20 mouse cellular contexts compared by ENCODE assay signal in genomic region chr6:81230747-81231146, GRCm38 (mm10).
DNase-seq lines count a peak whose midpoint lies in the region; ATAC-seq lines count a peak whose summit lies in the region.
"Had no signal": no experiment of that assay in that cellular context is flagged by ENCODE, and none has a peak within 500 bp of the region (broad histone marks: within the 10 kb centered on the region; RNA-seq: fewer than 3 reads in every experiment).

No protein-coding gene starts in this region.

- DNase-seq in cerebellum, postnatal 36 days = no peak
- peak; percentile 13 for DNase-seq in heart, adult 18-20 months
- DNase-seq in heart, postnatal 4 days = no peak
- DNase-seq in retina, postnatal 1 day = peak; percentile 1
- DNase-seq in retina, embryonic 14.5 days (ENCODE audit: low spot score) = no peak
- DNase-seq in right cerebral cortex, adult 18-20 months = no peak
- no peak for DNase-seq in MN1 (ENCODE audit: low spot score)
- DNase-seq: adrenal gland, postnatal 10 days; cerebellum, adult 11 months; gastrocnemius, adult 2 months; heart, postnatal 14 days; kidney, adult 18-20 months; kidney, postnatal 4 days; thymus, adult 2 months; thymus, postnatal 36 days had no signal

- ATAC-seq in cerebellum, adult (ENCODE audit: insufficient number of reproducible peaks, low FRiP score, low TSS enrichment) = peak; percentile 70; the same call in 1 of the 2 replicates
- ATAC-seq: forebrain, embryonic 16.5 days; hindbrain, embryonic 16.5 days; midbrain, embryonic 16.5 days; Patski had no signal

Comparison
In these comparisons a context has a peak if more than half of its experiments do, and no peak if none do; other contexts are left out.
1. DNase-seq: peak in heart, adult 18-20 months (2 of 2) and retina, postnatal 1 day (single experiment); none in cerebellum, postnatal 36 days (0 of 2), heart, postnatal 4 days (single experiment), retina, embryonic 14.5 days (single experiment), right cerebral cortex, adult 18-20 months (single experiment) and MN1 (single experiment).